In the genomic region with DNA sequence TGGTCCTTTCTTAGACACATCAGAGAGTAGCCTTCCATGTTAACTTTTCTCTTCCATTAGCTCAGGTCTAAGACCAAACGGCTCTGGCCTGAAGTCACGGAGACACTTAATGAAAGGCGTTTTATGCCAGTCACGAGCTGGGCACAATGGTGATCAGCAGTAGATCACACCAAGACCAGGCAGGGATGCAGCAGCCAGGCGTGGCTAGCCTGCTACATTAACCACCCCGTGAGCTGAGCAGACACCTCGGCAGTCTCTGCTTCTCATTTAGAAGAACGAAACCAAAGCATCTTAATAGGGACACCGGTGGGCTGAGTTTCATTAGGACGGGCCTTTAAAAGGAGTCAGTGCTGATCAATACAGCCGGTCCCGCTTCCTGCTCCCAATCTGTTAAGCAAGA, we compare ENCODE assay signal across 21 mouse cellular contexts.
DNase-seq lines count a peak whose midpoint lies in the region; ATAC-seq and TF ChIP-seq lines count a peak whose summit lies in the region.
"Had no signal": no experiment of that assay in that cellular context is flagged by ENCODE, and none has a peak within 500 bp of the region (broad histone marks: within the 10 kb centered on the region; RNA-seq: fewer than 3 reads in every experiment).

No protein-coding gene starts in this region.

- H3K4me3 ChIP-seq in layer of hippocampus, adult 2 months: no peak overlapping the region; the same call in 1 of the 2 replicates
- H3K4me3 ChIP-seq in forebrain, embryonic 14.5 days (ENCODE audit: low read depth, low read length): no peak overlapping the region
- no peak overlapping the region for H3K4me3 ChIP-seq in hindbrain, embryonic 12.5 days
- H3K4me3 ChIP-seq in neural tube, embryonic 12.5 days: no peak overlapping the region
- H3K4me3 ChIP-seq: embryonic facial prominence, embryonic 15.5 days had no signal

- no peaks in the 10 kb centered on the region for H3K27me3 ChIP-seq in forebrain, embryonic 14.5 days (replicated peaks; ENCODE audit: control insufficient read depth, insufficient read depth, low read length)
- H3K27me3 ChIP-seq in hindbrain, embryonic 12.5 days: no peaks in the 10 kb centered on the region
- no peaks in the 10 kb centered on the region for H3K27me3 ChIP-seq in neural tube, embryonic 12.5 days (replicated peaks)
- H3K27me3 ChIP-seq: embryonic facial prominence, embryonic 15.5 days had no signal

- peak overlapping the region; percentile 71; the same call in 1 of the 2 replicates for H3K27ac ChIP-seq in layer of hippocampus, adult 2 months
- H3K27ac ChIP-seq in forebrain, embryonic 14.5 days (ENCODE audit: low read depth, low read length): peak overlapping the region; percentile 89
- peak overlapping the region; percentile 74; the same call in 1 of the 2 replicates for H3K27ac ChIP-seq in hindbrain, embryonic 12.5 days
- no peak overlapping the region for H3K27ac ChIP-seq in neural tube, embryonic 12.5 days
- H3K27ac ChIP-seq: embryonic facial prominence, embryonic 15.5 days had no signal

- intact Hi-C loops in gastrocnemius, postnatal 14 days (cut with DNase I; ENCODE audit: low total_unique reads): no loop called here

- no peak for TF ChIP-seq CTCF in layer of hippocampus, adult 2 months (conservative IDR thresholded peaks at IDR 0.05)

- no peak for ATAC-seq in forebrain, embryonic 14.5 days
- no peak for ATAC-seq in hindbrain, embryonic 12.5 days (ENCODE audit: low FRiP score)
- ATAC-seq in neural tube, embryonic 12.5 days (ENCODE audit: low FRiP score, low read depth): peak; percentile 81
- ATAC-seq: activated CD4-positive, CD25-positive, alpha-beta regulatory T cell, adult 4 months; inflammation-experienced regulatory T-cells, adult 6 months had no signal

- 22% methylated on average over 12 of the region's 12 CpGs for WGBS in forebrain, embryonic 14.5 days
- WGBS in hindbrain, embryonic 12.5 days: 55% methylated on average over 12 of the region's 12 CpGs
- WGBS in neural tube, embryonic 12.5 days: 31% methylated on average over 12 of the region's 12 CpGs

- peaks cover 26% of the 10 kb centered on the region for H3K4me1 ChIP-seq in forebrain, embryonic 14.5 days (ENCODE audit: control insufficient read depth, insufficient read depth, low read length)
- H3K4me1 ChIP-seq in hindbrain, embryonic 12.5 days: peaks cover 22% of the 10 kb centered on the region
- peaks cover 19% of the 10 kb centered on the region for H3K4me1 ChIP-seq in neural tube, embryonic 12.5 days

- H3K9ac ChIP-seq in forebrain, embryonic 14.5 days (ENCODE audit: low read length): 0 out of 2 replicates have a peak overlapping the region, but pooled peaks have one; percentile 14
- no peak overlapping the region for H3K9ac ChIP-seq in hindbrain, embryonic 12.5 days
- H3K9ac ChIP-seq in neural tube, embryonic 12.5 days: no peak overlapping the region
- H3K9ac ChIP-seq: embryonic facial prominence, embryonic 15.5 days; lung, embryonic 14.5 days had no signal

- no peak for DNase-seq in layer of hippocampus, adult 2 months (ENCODE audit: low spot score in 2 of 2)
- DNase-seq in layer of hippocampus, adult 9-10 months (ENCODE audit: low spot score): no peak
- DNase-seq in forebrain, embryonic 14.5 days (ENCODE audit: low spot score): peak; percentile 49
- no peak for DNase-seq in gastrocnemius, postnatal 14 days
- DNase-seq in adrenal gland, postnatal 10 days: no peak
- DNase-seq: adrenal gland, postnatal 36 days; B cell, adult 2 months; cerebellum, adult 9-10 months; heart, postnatal 10 days; kidney, adult 9 months; lung, embryonic 14.5 days; lung, postnatal 4 days; right cerebral cortex, adult 18-20 months; spleen, adult 18-20 months; thymus, adult 18-20 months had no signal

- no peaks in the 10 kb centered on the region for H3K36me3 ChIP-seq in forebrain, embryonic 14.5 days (ENCODE audit: control insufficient read depth, insufficient read depth, low read length)
- H3K36me3 ChIP-seq in hindbrain, embryonic 12.5 days: no peaks in the 10 kb centered on the region
- no peaks in the 10 kb centered on the region for H3K36me3 ChIP-seq in neural tube, embryonic 12.5 days
- H3K36me3 ChIP-seq: embryonic facial prominence, embryonic 15.5 days had no signal

- H3K4me2 ChIP-seq in forebrain, embryonic 14.5 days (ENCODE audit: low read length): peak overlapping the region; percentile 4; the same call in 1 of the 2 replicates
- H3K4me2 ChIP-seq in hindbrain, embryonic 12.5 days (replicated peaks): no peak overlapping the region
- peak overlapping the region; percentile 27; the same call in 1 of the 2 replicates for H3K4me2 ChIP-seq in neural tube, embryonic 12.5 days (replicated peaks)
- H3K4me2 ChIP-seq: embryonic facial prominence, embryonic 15.5 days; liver, embryonic 11.5 days; lung, embryonic 14.5 days had no signal

- no peaks in the 10 kb centered on the region for H3K9me3 ChIP-seq in forebrain, embryonic 14.5 days (replicated peaks; ENCODE audit: control insufficient read depth, low read length)
- H3K9me3 ChIP-seq in hindbrain, embryonic 12.5 days (replicated peaks): no peaks in the 10 kb centered on the region
- H3K9me3 ChIP-seq in neural tube, embryonic 12.5 days: no peaks in the 10 kb centered on the region
- H3K9me3 ChIP-seq: embryonic facial prominence, embryonic 15.5 days had no signal
